Mouse (Mus musculus) kidney, adult 2 months (tissue): ENCODE results near the gene Zc3hav1l. TPM values are rescaled to one million over a fixed set of nuclear protein-coding genes. Genes with fewer than 3 reads are reported as not detected.

Experiments
- DNase-seq: peaks from one replicate; pipeline ENCODE4 v3.0.0; 2021
- H3K27ac ChIP-seq: fragments of 200-500 bp; 2 replicates; pipeline ENCODE4 v1.5.1; 2012; ENCODE audit warnings: low read depth, low read length, control low read depth, inconsistent platforms; ENCODE audit not compliant: insufficient read depth
- H3K27me3 ChIP-seq: fragments of 200-500 bp; replicated peaks from 2 replicates; pipeline ENCODE4 v1.6.1; 2012; ENCODE audit warnings: mild to moderate bottlenecking, moderate library complexity, low read length, inconsistent platforms; ENCODE audit not compliant: control insufficient read depth, insufficient read depth
- H3K36me3 ChIP-seq: fragments of 200-500 bp; 2 replicates; pipeline ENCODE4 v1.6.1; 2012; ENCODE audit warnings: mild to moderate bottlenecking, moderate library complexity, low read length, inconsistent platforms; ENCODE audit not compliant: control insufficient read depth, insufficient read depth
- H3K4me1 ChIP-seq: fragments of 200-500 bp; 2 replicates; pipeline ENCODE4 v1.6.1; 2011; ENCODE audit warnings: low read length; ENCODE audit not compliant: control insufficient read depth, insufficient read depth
- H3K4me3 ChIP-seq: fragments of 200-500 bp; 2 replicates; pipeline ENCODE4 v1.5.1; 2011; ENCODE audit warnings: mild to moderate bottlenecking, low read depth, low read length, control low read depth; ENCODE audit not compliant: insufficient read depth
- CTCF ChIP-seq: fragments of 200-500 bp; conservative IDR thresholded peaks from 2 replicates; pipeline ENCODE4 v1.5.1; 2011; ENCODE audit warnings: low read depth, mild to moderate bottlenecking, control low read depth, low read length, moderate library complexity, mixed read lengths; ENCODE audit not compliant: insufficient read depth, insufficient read length
- POLR2A ChIP-seq: fragments of 200-500 bp; IDR thresholded peaks from one replicate; pipeline ENCODE4 v1.6.1; 2011; ENCODE audit warnings: low read depth, low read length, control low read depth
- WGBS: fragments of 180-500 bp; shearing (Covaris S2); methylation state at CpG from one replicate; pipeline ENCODE4 v1.1.7; 2018; 5-methylcytosine and 5-hydroxymethylcytosine counted together
- polyA plus RNA-seq: library from polyadenylated mRNA; depleted of rRNA; stranded (reverse); fragments of >200 nt; gene quantifications from 2 replicates; pipeline ENCODE4 v1.2.3, GENCODE M21; 2012

Zc3hav1l gene
- polyA plus RNA-seq, 1 experiment = 1.9 TPM

- Histone ChIP-seq H3K27ac (no peak overlapping the region), H3K36me3 (no peaks in the 10 kb centered on the region), H3K4me3 (peak overlapping the region; percentile 60), H3K27me3 (no peaks in the 10 kb centered on the region), H3K4me1 (peaks cover 25% of the 10 kb centered on the region; the same call in 1 of the 2 replicates)
- 10% methylated on average over 19 of the region's 19 CpGs for WGBS
- no peak for DNase-seq
- TF ChIP-seq POLR2A (no peak), CTCF (no peak)
These were observed 46.0 kb downstream of the Zc3hav1l start for GRCm38 (mm10) chr6:38252766-38253735.

DNA sequence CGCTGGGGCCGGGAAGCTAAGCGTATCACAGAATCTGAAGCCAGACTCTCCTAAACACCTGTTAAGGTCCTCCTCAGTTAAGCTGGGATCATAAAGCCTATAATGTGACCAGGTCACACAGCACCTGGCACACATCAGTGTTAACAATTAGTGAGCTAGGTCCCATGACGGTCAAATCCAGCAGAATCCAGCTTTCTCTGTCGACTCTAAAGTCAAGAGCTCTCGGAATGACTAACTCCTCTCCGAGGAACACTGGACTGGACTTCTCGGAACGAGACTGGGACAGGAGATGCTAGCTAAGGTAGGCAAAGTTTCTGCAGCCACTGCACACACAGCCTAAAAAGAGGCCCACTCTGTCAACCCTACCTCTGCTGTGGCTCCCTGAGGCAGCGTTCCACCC lies 46.9 kb downstream of the Zc3hav1l start:
- Histone ChIP-seq H3K27me3 (no peaks in the 10 kb centered on the region), H3K4me3 (no peak overlapping the region), H3K4me1 (peaks cover 22% of the 10 kb centered on the region; the same call in 1 of the 2 replicates), H3K36me3 (no peaks in the 10 kb centered on the region), H3K27ac (no peak overlapping the region)
- TF ChIP-seq CTCF = no peak
- no peak for TF ChIP-seq POLR2A
- WGBS = 49% methylated on average over 10 of the region's 10 CpGs
- DNase-seq = peak; percentile 55

DNA sequence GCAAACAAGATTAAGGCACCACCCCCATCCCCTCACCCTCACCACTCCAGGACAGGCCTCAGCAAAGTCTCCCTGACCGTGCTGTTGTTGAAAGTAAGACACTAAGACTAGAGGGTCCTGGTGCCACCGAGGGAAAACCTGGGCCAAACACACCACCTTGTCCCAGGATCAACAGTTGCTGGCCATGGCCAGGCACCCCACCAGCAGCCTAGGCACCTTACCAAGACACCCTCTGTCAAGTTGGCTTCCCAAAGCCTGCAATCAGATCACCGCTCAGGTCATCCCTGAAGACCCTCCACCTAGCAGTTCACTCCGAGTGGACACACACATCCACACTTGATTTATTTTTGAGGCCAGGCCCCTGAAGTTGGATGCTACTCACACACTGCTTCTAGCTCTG lies 47.6 kb downstream of the Zc3hav1l start:
- Histone ChIP-seq H3K36me3 (no peaks in the 10 kb centered on the region), H3K27ac (no peak overlapping the region), H3K4me3 (no peak overlapping the region), H3K27me3 (no peaks in the 10 kb centered on the region), H3K4me1 (peaks cover 19% of the 10 kb centered on the region; the same call in 1 of the 2 replicates)
- WGBS = 78% methylated on average over 4 of the region's 4 CpGs
- TF ChIP-seq POLR2A = no peak
- no peak for TF ChIP-seq CTCF
- no peak for DNase-seq

DNA sequence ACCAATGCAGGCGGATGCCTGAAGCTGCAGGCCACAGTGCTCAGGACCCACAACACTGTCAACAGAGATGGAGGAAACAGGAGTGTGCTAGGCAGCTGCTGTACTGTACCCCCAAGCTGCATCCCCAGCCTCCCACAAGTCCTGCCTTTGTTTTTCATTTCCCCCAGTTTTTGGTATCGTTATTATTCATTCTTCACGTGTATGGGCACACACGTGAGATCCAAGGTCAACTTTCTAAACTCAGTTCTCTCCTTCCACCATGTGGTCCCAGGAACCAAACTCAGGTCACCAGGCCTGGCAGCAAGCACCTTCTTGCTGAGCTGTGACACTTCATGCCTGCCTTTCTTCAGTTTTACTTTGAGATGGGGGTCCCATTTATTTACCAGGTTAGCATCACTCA lies 51.7 kb downstream of the Zc3hav1l start:
- no peak for TF ChIP-seq POLR2A
- no peak for TF ChIP-seq CTCF
- no peaks in the 10 kb centered on the region for H3K27me3 ChIP-seq
- no peaks in the 10 kb centered on the region for H3K36me3 ChIP-seq
- no peak overlapping the region for H3K27ac ChIP-seq
- 76% methylated on average over 4 of the region's 4 CpGs for WGBS
- peaks cover 27% of the 10 kb centered on the region for H3K4me1 ChIP-seq
- no peak for DNase-seq
- H3K4me3 ChIP-seq = no peak overlapping the region

GRCm38 (mm10) chr6:38244806-38245205 lies 54.3 kb downstream of the Zc3hav1l start:
- no peak for DNase-seq
- H3K36me3 ChIP-seq = no peaks in the 10 kb centered on the region
- 77% methylated on average over 3 of the region's 3 CpGs for WGBS
- H3K4me1 ChIP-seq = peaks cover 29% of the 10 kb centered on the region
- no peak overlapping the region for H3K4me3 ChIP-seq
- H3K27ac ChIP-seq = no peak overlapping the region
- no peaks in the 10 kb centered on the region for H3K27me3 ChIP-seq
- no peak for TF ChIP-seq CTCF
- no peak for TF ChIP-seq POLR2A

GRCm38 (mm10) chr6:38244167-38244566 lies 54.9 kb downstream of the Zc3hav1l start:
- H3K27me3 ChIP-seq = no peaks in the 10 kb centered on the region
- H3K4me3 ChIP-seq = no peak overlapping the region
- DNase-seq = no peak
- TF ChIP-seq POLR2A (no peak), CTCF (no peak)
- no peaks in the 10 kb centered on the region for H3K36me3 ChIP-seq
- WGBS = 66% methylated on average over 3 of the region's 3 CpGs
- no peak overlapping the region for H3K27ac ChIP-seq
- peaks cover 29% of the 10 kb centered on the region for H3K4me1 ChIP-seq

- no peak overlapping the region for H3K27ac ChIP-seq
- H3K4me3 ChIP-seq = no peak overlapping the region
- no peaks in the 10 kb centered on the region for H3K36me3 ChIP-seq
- TF ChIP-seq POLR2A (no peak), CTCF (no peak)
- WGBS = 57% methylated on average over 5 of the region's 5 CpGs
- peaks cover 29% of the 10 kb centered on the region for H3K4me1 ChIP-seq
- no peak for DNase-seq
- no peaks in the 10 kb centered on the region for H3K27me3 ChIP-seq
These were observed 56.2 kb downstream of the Zc3hav1l start for GRCm38 (mm10) chr6:38242833-38243232.
